In genomic region chr16:30065537-30066183, GRCm38 (mm10) we compare ENCODE assay signal across 9 mouse cellular contexts. TPM values are rescaled to one million over a fixed set of nuclear protein-coding genes. Genes with fewer than 3 reads are reported as not detected.
DNase-seq lines count a peak whose midpoint lies in the region; ATAC-seq and TF ChIP-seq lines count a peak whose summit lies in the region.
"Had no signal": no experiment of that assay in that cellular context is flagged by ENCODE, and none has a peak within 500 bp of the region (broad histone marks: within the 10 kb centered on the region; RNA-seq: fewer than 3 reads in every experiment).

No protein-coding gene starts in this region.

- peaks cover 5% of the 10 kb centered on the region; the same call in 1 of the 2 replicates for H3K9me3 ChIP-seq in erythroblast, embryonic 14.5 days (ENCODE audit: control insufficient read depth, low read length)
- H3K9me3 ChIP-seq in G1E (replicated peaks) = no peaks in the 10 kb centered on the region
- no peaks in the 10 kb centered on the region for H3K9me3 ChIP-seq in forebrain, postnatal 0 days (ENCODE audit: low read length)
- H3K9me3 ChIP-seq in kidney, postnatal 0 days (replicated peaks; ENCODE audit: low read length) = no peaks in the 10 kb centered on the region

- no peak for ATAC-seq in erythroblast, adult 5-6 weeks (replicated peaks; ENCODE audit: low FRiP score, poor library complexity, severe bottlenecking)
- ATAC-seq in G1E (ENCODE audit: extremely low read depth, insufficient number of reproducible peaks, low FRiP score, poor library complexity, severe bottlenecking) = no peak
- ATAC-seq in forebrain, postnatal 0 days = no peak
- ATAC-seq in kidney, postnatal 0 days (replicated peaks; ENCODE audit: low FRiP score, low read depth) = no peak

- DNase-seq in G1E (ENCODE audit: low spot score) = no peak
- DNase-seq in forebrain, postnatal 0 days = peak; percentile 38
- peak; percentile 39 for DNase-seq in kidney, postnatal 0 days (ENCODE audit: low spot score)
- peak; percentile 54 for DNase-seq in neural tube, embryonic 10.5 days (ENCODE audit: extremely low spot score, low spot score)
- DNase-seq in thymus, postnatal 14 days = no peak
- no peak for DNase-seq in frontal cortex, adult 2 months (ENCODE audit: extremely low spot score in 1 of 2, low spot score in 1 of 2)

- no peak for TF ChIP-seq CTCF in G1E (IDR thresholded peaks at IDR 0.05; ENCODE audit: low read depth, low read length)
- no peak for TF ChIP-seq CTCF in forebrain, postnatal 0 days (IDR thresholded peaks at IDR 0.05; ENCODE audit: low read depth)
- TF ChIP-seq CTCF in kidney, postnatal 0 days (IDR thresholded peaks at IDR 0.05; ENCODE audit: low read depth) = no peak

- H3K4me2 ChIP-seq in forebrain, postnatal 0 days (ENCODE audit: low read depth) = peak overlapping the region; percentile 79
- peak overlapping the region; percentile 90 for H3K4me2 ChIP-seq in kidney, postnatal 0 days (ENCODE audit: low read length)

- H3K4me1 ChIP-seq in erythroblast, embryonic 14.5 days (ENCODE audit: control insufficient read depth) = peaks cover 33% of the 10 kb centered on the region
- H3K4me1 ChIP-seq in G1E (ENCODE audit: insufficient read depth, low read depth, low read length) = peaks cover 84% of the 10 kb centered on the region
- H3K4me1 ChIP-seq in forebrain, postnatal 0 days (ENCODE audit: insufficient read depth) = peaks cover 15% of the 10 kb centered on the region
- peaks cover 21% of the 10 kb centered on the region for H3K4me1 ChIP-seq in kidney, postnatal 0 days (replicated peaks; ENCODE audit: insufficient read depth, low read length)

- H3K4me3 ChIP-seq in erythroblast, embryonic 14.5 days (replicated peaks) = peak overlapping the region; percentile 58
- peak overlapping the region; percentile 74 for H3K4me3 ChIP-seq in G1E (ENCODE audit: low read depth, low read length)
- peak overlapping the region; percentile 55 for H3K4me3 ChIP-seq in forebrain, postnatal 0 days (ENCODE audit: low read depth, low read length)
- peak overlapping the region; percentile 77 for H3K4me3 ChIP-seq in kidney, postnatal 0 days (replicated peaks; ENCODE audit: low read depth, low read length)

- peak overlapping the region; percentile 51 for H3K9ac ChIP-seq in forebrain, postnatal 0 days
- H3K9ac ChIP-seq in kidney, postnatal 0 days (ENCODE audit: low read depth, low read length) = peak overlapping the region; percentile 76

- no peaks in the 10 kb centered on the region for H3K36me3 ChIP-seq in erythroblast, embryonic 14.5 days (ENCODE audit: control insufficient read depth)
- peaks cover 13% of the 10 kb centered on the region for H3K36me3 ChIP-seq in G1E (replicated peaks)
- no peaks in the 10 kb centered on the region for H3K36me3 ChIP-seq in forebrain, postnatal 0 days (ENCODE audit: insufficient read depth)
- H3K36me3 ChIP-seq in kidney, postnatal 0 days (ENCODE audit: insufficient read depth, low read length) = no peaks in the 10 kb centered on the region

- H3K27ac ChIP-seq in forebrain, postnatal 0 days (ENCODE audit: low read depth, low read length) = peak overlapping the region; percentile 41
- peak overlapping the region; percentile 94 for H3K27ac ChIP-seq in kidney, postnatal 0 days

- under 1% methylated on average over 21 of the region's 21 CpGs for WGBS in forebrain, postnatal 0 days
- 0% methylated on average over 21 of the region's 21 CpGs for WGBS in kidney, postnatal 0 days

- peaks cover 100% of the 10 kb centered on the region for H3K27me3 ChIP-seq in erythroblast, embryonic 14.5 days (ENCODE audit: control insufficient read depth)
- H3K27me3 ChIP-seq in G1E (ENCODE audit: insufficient read depth, low read length) = peaks cover 11% of the 10 kb centered on the region
- H3K27me3 ChIP-seq in forebrain, postnatal 0 days (ENCODE audit: insufficient read depth, low read length) = peaks cover 24% of the 10 kb centered on the region; the same call in 1 of the 2 replicates
- no peaks in the 10 kb centered on the region for H3K27me3 ChIP-seq in kidney, postnatal 0 days (ENCODE audit: insufficient read depth, low read length)
- H3K27me3 ChIP-seq: Patski had no signal

RNA-seq across cellular contexts. Expression of gene Hes1, which starts 1.5 kb away (rescaled TPM):
- 0.19 and 0.32 TPM in 2 replicates for polyA plus RNA-seq in erythroblast, embryonic 14.5 days (2012)
- total RNA-seq in erythroblast, adult 5-6 weeks (2015; ENCODE audit: low replicate concordance) = not detected in 2 replicates
- 0.26 and 10.9 TPM in 2 replicates for total RNA-seq in erythroblast, adult 5-6 weeks (2017; ENCODE audit: low replicate concordance)
- 56.9 and 58.8 TPM in 2 replicates for total RNA-seq in G1E (2014; fragmentation: Nextera tagmentation)
- 80.3 and 80.7 TPM in 2 replicates for total RNA-seq in G1E (2017)
- 58.2 and 71.0 TPM in 2 replicates for polyA plus RNA-seq in G1E (2012)
- total RNA-seq in forebrain, postnatal 0 days (2014; rRNA removed) = 6.9 and 11.2 TPM in 2 replicates
- polyA plus RNA-seq in forebrain, postnatal 0 days (2015; fragmentation: Nextera tagmentation; extraction: Ambion mirVana) = 11.2 and 13.1 TPM in 2 replicates
- polyA plus RNA-seq in kidney, postnatal 0 days (2015; fragmentation: Nextera tagmentation; extraction: Ambion mirVana) = 87.1 and 102 TPM in 2 replicates
- polyA plus RNA-seq in frontal cortex, adult 2 months (2012; rRNA removed) = 25.2 and 25.6 TPM in 2 replicates

Comparison
In these comparisons a context has a peak if more than half of its experiments do, and no peak if none do; other contexts are left out.
1. DNase-seq: peak in forebrain, postnatal 0 days (single experiment), kidney, postnatal 0 days (single experiment) and neural tube, embryonic 10.5 days (single experiment); none in G1E (single experiment), thymus, postnatal 14 days (single experiment) and frontal cortex, adult 2 months (0 of 2).
2. Peak in every context shown above with its lines, with median percentiles within 50 percentile points of each other: H3K4me3 ChIP-seq.